Mouse (Mus musculus) liver, embryonic 14.5 days (tissue): ENCODE results near the gene Borcs6. TPM values are rescaled to one million over a fixed set of nuclear protein-coding genes. Genes with fewer than 3 reads are reported as not detected.

Experiments
- ATAC-seq: fragments of 200-750 bp; cut with Nextera tagmentation; 2 replicates; pipeline ENCODE4 v1.8.0; 2017; ENCODE audit warnings: moderate number of reproducible peaks, mild to moderate bottlenecking, moderate library complexity; ENCODE audit not compliant: insufficient read depth
- DNase-seq, 3 experiments: peaks; one replicate each; pipeline ENCODE4 v3.0.0-alpha.2; 2012 to 2013; ENCODE audit warnings: low read depth in 3 of 3, low spot score in 3 of 3
- H3K27ac ChIP-seq: fragments of 300-500 bp; sonication (generic); 2 replicates; pipeline ENCODE4 v1.5.1; 2014; ENCODE audit warnings: moderate library complexity, mild to moderate bottlenecking, control low read depth, inconsistent platforms
- H3K27me3 ChIP-seq: fragments of 300-500 bp; sonication (generic); 2 replicates; pipeline ENCODE4 v1.6.1; 2014; ENCODE audit warnings: mild to moderate bottlenecking, low read length, moderate library complexity; ENCODE audit not compliant: control insufficient read depth, insufficient read depth
- H3K36me3 ChIP-seq: fragments of 300-500 bp; sonication (generic); replicated peaks from 2 replicates; pipeline ENCODE4 v1.6.1; 2014; ENCODE audit warnings: low read depth; ENCODE audit not compliant: control insufficient read depth, insufficient read depth
- H3K4me1 ChIP-seq, 2 experiments: fragments of 200-500 bp in 1 of 2; fragments of 300-500 bp in 1 of 2; sonication (generic) in 1 of 2; replicated peaks; 2 replicates each; pipeline ENCODE4 v1.6.1; 2012 to 2014; ENCODE audit warnings: antibody characterized with exemption in 1 of 2, inconsistent platforms in 1 of 2, low read length in 1 of 2; ENCODE audit not compliant: control insufficient read depth in 2 of 2, insufficient read depth in 2 of 2
- H3K4me2 ChIP-seq: fragments of 300-500 bp; sonication (generic); 2 replicates; pipeline ENCODE4 v1.6.1; 2014; ENCODE audit warnings: low read depth, mild to moderate bottlenecking, control low read depth, moderate library complexity
- H3K4me3 ChIP-seq, 2 experiments: fragments of 200-500 bp in 1 of 2; fragments of 300-500 bp in 1 of 2; sonication (generic) in 1 of 2; 2 replicates each; pipeline ENCODE4 v1.5.1; 2012 to 2014; ENCODE audit warnings: low read depth in 2 of 2, low read length in 2 of 2, mild to moderate bottlenecking in 2 of 2, control low read depth in 1 of 2, inconsistent platforms in 1 of 2, moderate library complexity in 1 of 2; ENCODE audit not compliant: insufficient read depth in 1 of 2
- H3K9ac ChIP-seq: fragments of 300-500 bp; sonication (generic); replicated peaks from 2 replicates; pipeline ENCODE4 v1.6.1; 2014; ENCODE audit warnings: mild to moderate bottlenecking, control low read depth, moderate library complexity
- H3K9me3 ChIP-seq: fragments of 300-500 bp; sonication (generic); 2 replicates; pipeline ENCODE4 v1.6.1; 2016; ENCODE audit warnings: low read length, mixed read lengths; ENCODE audit not compliant: control insufficient read depth
- CTCF ChIP-seq: IDR thresholded peaks from 2 replicates; pipeline ENCODE4 v1.5.1; 2016; ENCODE audit warnings: antibody characterized with exemption, low read depth, control low read depth
- EP300 ChIP-seq: IDR thresholded peaks from 2 replicates; pipeline ENCODE4 v1.6.1; 2016; ENCODE audit warnings: antibody characterized with exemption, low read depth
- WGBS: fragments of 180-500 bp; shearing (Covaris S2); extraction: QIAGEN DNeasy Blood & Tissue Kit; methylation state at CpG from one replicate; pipeline ENCODE4 v1.1.7; 2014; ENCODE audit not compliant: insufficient replicate concordance; 5-methylcytosine and 5-hydroxymethylcytosine counted together
- polyA plus RNA-seq, 2 experiments: library from polyadenylated mRNA; depleted of rRNA in 1 of 2; stranded (reverse) in 1 of 2; unstranded in 1 of 2; fragments of >200 nt; fragmentation: Nextera tagmentation in 1 of 2; extraction: Ambion mirVana in 1 of 2; gene quantifications; 2 replicates each; pipeline versions ENCODE4 v1.2.1 to v1.2.3; 2012 to 2014

Borcs6 gene
- polyA plus RNA-seq, 2 experiments = 3.0 to 3.4 TPM

- Histone ChIP-seq H3K4me3 (peak overlapping the region; percentile 65 to 98), H3K27ac (peak overlapping the region; percentile 6; the same call in 1 of the 2 replicates), H3K4me2 (peak overlapping the region; percentile 71), H3K36me3 (no peaks in the 10 kb centered on the region), H3K27me3 (no peaks in the 10 kb centered on the region), H3K4me1 (peaks cover 6 to 39% of the 10 kb centered on the region in 2 experiments; a peak in 3 of 4 replicates), H3K9me3 (no peaks in the 10 kb centered on the region), H3K9ac (peak overlapping the region; percentile 60)
- ATAC-seq = no peak
- 57% methylated on average over 9 of the region's 9 CpGs for WGBS
- TF ChIP-seq EP300 (no peak), CTCF (no peak)
- DNase-seq = no peak
Measured at GRCm38 (mm10) chr11:69064259-69065133, 5.0 kb downstream of the Borcs6 start.

GRCm38 (mm10) chr11:69065394-69065925, 5.9 kb downstream of the Borcs6 start:
- WGBS = 57% methylated on average over 3 of the region's 3 CpGs
- DNase-seq = no peak
- Histone ChIP-seq H3K27ac (no peak overlapping the region), H3K4me2 (peak overlapping the region; percentile 76), H3K36me3 (no peaks in the 10 kb centered on the region), H3K4me1 (peaks cover 6 to 42% of the 10 kb centered on the region in 2 experiments; a peak in 3 of 4 replicates), H3K9ac (no peak overlapping the region), H3K27me3 (no peaks in the 10 kb centered on the region), H3K9me3 (no peaks in the 10 kb centered on the region), H3K4me3 (no peak overlapping the region)
- no peak for ATAC-seq
- TF ChIP-seq CTCF (no peak), EP300 (no peak)

- Histone ChIP-seq H3K9me3 (no peaks in the 10 kb centered on the region), H3K4me2 (peak overlapping the region; percentile 76), H3K27ac (peak overlapping the region; percentile 23), H3K27me3 (no peaks in the 10 kb centered on the region), H3K4me3 (peak overlapping the region; percentile 46 to 61), H3K36me3 (no peaks in the 10 kb centered on the region), H3K9ac (peak overlapping the region; percentile 41), H3K4me1 (peaks cover 9 to 39% of the 10 kb centered on the region in 2 experiments; a peak in 3 of 4 replicates)
- no peak for TF ChIP-seq EP300
- no peak for TF ChIP-seq CTCF
- no peak for DNase-seq
- 3% methylated on average over 29 of the region's 29 CpGs for WGBS
- ATAC-seq = peak; percentile 17; the same call in 1 of the 2 replicates
Measured at GRCm38 (mm10) chr11:69066163-69066861, 6.8 kb downstream of the Borcs6 start.

- no peak overlapping the region for H3K27ac ChIP-seq
- ATAC-seq = no peak
Measured at GRCm38 (mm10) chr11:69066956-69067355, 7.4 kb downstream of the Borcs6 start.

More at GRCm38 (mm10) chr11:69066956-69067355, 7.4 kb downstream of the Borcs6 start:
- H3K4me2 ChIP-seq = peak overlapping the region; percentile 76
- no peaks in the 10 kb centered on the region for H3K9me3 ChIP-seq
- peak overlapping the region in 1 of 2 experiments; percentile 46; a peak in 2 of 4 replicates for H3K4me3 ChIP-seq
- no peaks in the 10 kb centered on the region for H3K36me3 ChIP-seq
- DNase-seq = peak; percentile 74 to 84 (median 77)
- TF ChIP-seq EP300 = no peak
- TF ChIP-seq CTCF = peak; percentile 90
- no peaks in the 10 kb centered on the region for H3K27me3 ChIP-seq
- 11% methylated on average over 8 of the region's 8 CpGs for WGBS
- peak overlapping the region; percentile 41 for H3K9ac ChIP-seq
- H3K4me1 ChIP-seq = peaks cover 13 to 39% of the 10 kb centered on the region in 2 experiments; a peak in 3 of 4 replicates
